In the genomic region with DNA sequence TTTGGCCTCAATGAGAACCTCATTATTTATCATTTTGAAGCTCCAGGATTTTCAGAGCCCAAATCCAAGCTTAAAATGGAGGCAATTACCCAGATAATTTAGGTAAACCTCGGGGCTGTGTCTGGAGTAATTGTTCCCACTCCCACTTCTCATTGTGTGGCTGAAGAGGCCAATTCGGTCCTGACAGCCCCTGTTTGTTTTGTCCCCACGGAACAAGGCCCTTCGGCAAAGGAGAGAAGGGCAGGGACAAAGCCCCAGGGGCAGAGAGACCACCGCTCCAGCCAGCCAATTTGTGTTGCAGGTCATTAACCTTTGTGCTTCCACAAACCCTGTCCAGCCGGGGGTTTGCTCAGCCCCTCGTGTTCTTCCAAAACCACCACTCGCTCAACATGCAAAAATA, we compare ENCODE assay signal across 30 mouse cellular contexts. TPM values are rescaled to one million over a fixed set of nuclear protein-coding genes. Genes with fewer than 3 reads are reported as not detected.
DNase-seq lines count a peak whose midpoint lies in the region; ATAC-seq and TF ChIP-seq lines count a peak whose summit lies in the region.
"Had no signal": no experiment of that assay in that cellular context is flagged by ENCODE, and none has a peak within 500 bp of the region (broad histone marks: within the 10 kb centered on the region; RNA-seq: fewer than 3 reads in every experiment).

No protein-coding gene starts in this region.

- no peak overlapping the region for H3K9ac ChIP-seq in forebrain, embryonic 16.5 days (replicated peaks; ENCODE audit: low read depth, low read length)
- H3K9ac ChIP-seq in midbrain, embryonic 11.5 days (ENCODE audit: low read length), result no peak overlapping the region
- H3K9ac ChIP-seq in midbrain, embryonic 16.5 days (ENCODE audit: low read depth, low read length), result no peak overlapping the region
- no peak overlapping the region for H3K9ac ChIP-seq in stomach, postnatal 0 days (ENCODE audit: low read length)
- H3K9ac ChIP-seq: embryonic facial prominence, embryonic 15.5 days; heart, embryonic 13.5 days; intestine, embryonic 15.5 days; liver, embryonic 14.5 days; neural tube, embryonic 15.5 days had no signal

- 5% methylated on average over 8 of the region's 8 CpGs for WGBS in forebrain, embryonic 10.5 days
- whole genome bisulfite sequencing in forebrain, embryonic 16.5 days, result 6% methylated on average over 8 of the region's 8 CpGs
- WGBS in midbrain, embryonic 11.5 days, result 7% methylated on average over 8 of the region's 8 CpGs
- WGBS in midbrain, embryonic 16.5 days, result 10% methylated on average over 8 of the region's 8 CpGs
- WGBS in embryonic facial prominence, embryonic 10.5 days, result 6% methylated on average over 8 of the region's 8 CpGs
- 26% methylated on average over 8 of the region's 8 CpGs for WGBS in stomach, postnatal 0 days

- H3K27ac ChIP-seq in forebrain, embryonic 10.5 days, result peak overlapping the region; percentile 30; the same call in 1 of the 2 replicates
- no peak overlapping the region for H3K27ac ChIP-seq in forebrain, embryonic 16.5 days (ENCODE audit: low read length)
- no peak overlapping the region for H3K27ac ChIP-seq in midbrain, embryonic 11.5 days (ENCODE audit: low read depth, low read length)
- no peak overlapping the region for H3K27ac ChIP-seq in midbrain, embryonic 16.5 days (ENCODE audit: low read length)
- peak overlapping the region; percentile 70; the same call in 1 of the 2 replicates for H3K27ac ChIP-seq in embryonic facial prominence, embryonic 10.5 days (replicated peaks)
- no peak overlapping the region for H3K27ac ChIP-seq in stomach, postnatal 0 days (replicated peaks)
- H3K27ac ChIP-seq: embryonic facial prominence, embryonic 15.5 days; heart, embryonic 13.5 days; hindbrain, embryonic 10.5 days; hindbrain, postnatal 0 days; intestine, embryonic 15.5 days; layer of hippocampus, adult 2 months; liver, embryonic 14.5 days; macrophage; neural tube, embryonic 15.5 days had no signal

- no peak for ATAC-seq in forebrain, embryonic 16.5 days
- no peak for ATAC-seq in midbrain, embryonic 11.5 days (ENCODE audit: low FRiP score)
- ATAC-seq in midbrain, embryonic 16.5 days, result no peak
- no peak for ATAC-seq in stomach, postnatal 0 days (ENCODE audit: low FRiP score, low TSS enrichment)
- ATAC-seq: activated CD4-positive, CD25-positive, alpha-beta regulatory T cell, adult 4 months; hindbrain, postnatal 0 days; intestine, embryonic 15.5 days had no signal

- no peak for TF ChIP-seq CTCF in stomach, postnatal 0 days (IDR thresholded peaks at IDR 0.05; ENCODE audit: low read depth)

- H3K4me1 ChIP-seq in forebrain, embryonic 10.5 days, result peaks cover 27% of the 10 kb centered on the region
- H3K4me1 ChIP-seq in forebrain, embryonic 16.5 days (replicated peaks; ENCODE audit: control insufficient read depth, insufficient read depth, low read length), result no peaks in the 10 kb centered on the region; the same call in 1 of the 2 replicates
- 0 out of 2 replicates have a peak, but pooled peaks cover 4% of the 10 kb centered on the region for H3K4me1 ChIP-seq in midbrain, embryonic 11.5 days (ENCODE audit: control insufficient read depth, insufficient read depth, low read length)
- H3K4me1 ChIP-seq in midbrain, embryonic 16.5 days (ENCODE audit: control insufficient read depth, insufficient read depth, low read length), result no peaks in the 10 kb centered on the region
- H3K4me1 ChIP-seq in embryonic facial prominence, embryonic 10.5 days, result peaks cover 39% of the 10 kb centered on the region
- H3K4me1 ChIP-seq in stomach, postnatal 0 days (replicated peaks; ENCODE audit: control insufficient read depth, insufficient read depth), result no peaks in the 10 kb centered on the region
- H3K4me1 ChIP-seq: heart, embryonic 13.5 days; intestine, embryonic 15.5 days; neural tube, embryonic 15.5 days had no signal

- no peaks in the 10 kb centered on the region for H3K36me3 ChIP-seq in forebrain, embryonic 10.5 days (replicated peaks)
- no peaks in the 10 kb centered on the region for H3K36me3 ChIP-seq in forebrain, embryonic 16.5 days (ENCODE audit: control insufficient read depth, insufficient read depth)
- H3K36me3 ChIP-seq in midbrain, embryonic 11.5 days (ENCODE audit: control insufficient read depth, insufficient read depth, low read length), result no peaks in the 10 kb centered on the region
- H3K36me3 ChIP-seq in midbrain, embryonic 16.5 days (ENCODE audit: control insufficient read depth, insufficient read depth, low read length), result no peaks in the 10 kb centered on the region
- no peaks in the 10 kb centered on the region for H3K36me3 ChIP-seq in embryonic facial prominence, embryonic 10.5 days (replicated peaks)
- H3K36me3 ChIP-seq in stomach, postnatal 0 days (ENCODE audit: control insufficient read depth, insufficient read depth, low read length), result no peaks in the 10 kb centered on the region
- H3K36me3 ChIP-seq: embryonic facial prominence, embryonic 15.5 days; heart, embryonic 13.5 days; hindbrain, embryonic 10.5 days; intestine, embryonic 15.5 days; neural tube, embryonic 15.5 days had no signal

- no peak for TF ChIP-seq EP300 in stomach, postnatal 0 days (optimal IDR thresholded peaks at IDR 0.05)

- H3K27me3 ChIP-seq in forebrain, embryonic 10.5 days (ENCODE audit: poor library complexity, severe bottlenecking), result peaks cover 93% of the 10 kb centered on the region
- peaks cover 23% of the 10 kb centered on the region for H3K27me3 ChIP-seq in forebrain, embryonic 16.5 days (replicated peaks; ENCODE audit: control insufficient read depth, insufficient read depth, low read length)
- H3K27me3 ChIP-seq in midbrain, embryonic 11.5 days (ENCODE audit: control insufficient read depth, insufficient read depth, low read length), result peaks cover 41% of the 10 kb centered on the region
- H3K27me3 ChIP-seq in midbrain, embryonic 16.5 days (ENCODE audit: control insufficient read depth, insufficient read depth, low read depth, low read length), result peaks cover 37% of the 10 kb centered on the region
- peaks cover 82% of the 10 kb centered on the region for H3K27me3 ChIP-seq in embryonic facial prominence, embryonic 10.5 days (replicated peaks; ENCODE audit: low read depth, poor library complexity, severe bottlenecking)
- peaks cover 6% of the 10 kb centered on the region; the same call in 1 of the 2 replicates for H3K27me3 ChIP-seq in stomach, postnatal 0 days (ENCODE audit: control insufficient read depth, insufficient read depth, low read length)

- H3K4me3 ChIP-seq in forebrain, embryonic 10.5 days, result no peak overlapping the region
- no peak overlapping the region for H3K4me3 ChIP-seq in forebrain, embryonic 16.5 days (replicated peaks; ENCODE audit: low read length)
- H3K4me3 ChIP-seq in midbrain, embryonic 11.5 days (ENCODE audit: low read depth, low read length), result no peak overlapping the region
- H3K4me3 ChIP-seq in midbrain, embryonic 16.5 days (ENCODE audit: low read depth, low read length), result no peak overlapping the region
- no peak overlapping the region for H3K4me3 ChIP-seq in embryonic facial prominence, embryonic 10.5 days
- H3K4me3 ChIP-seq in stomach, postnatal 0 days (ENCODE audit: low read depth, low read length), result no peak overlapping the region
- H3K4me3 ChIP-seq: embryonic facial prominence, embryonic 15.5 days; heart, embryonic 13.5 days; hindbrain, embryonic 10.5 days; intestine, embryonic 15.5 days; layer of hippocampus, adult 2 months; neural tube, embryonic 15.5 days had no signal

- no peaks in the 10 kb centered on the region for H3K9me3 ChIP-seq in forebrain, embryonic 10.5 days
- H3K9me3 ChIP-seq in forebrain, embryonic 16.5 days (ENCODE audit: control insufficient read depth, low read length), result no peaks in the 10 kb centered on the region
- H3K9me3 ChIP-seq in midbrain, embryonic 11.5 days (ENCODE audit: control insufficient read depth, low read length), result no peaks in the 10 kb centered on the region
- no peaks in the 10 kb centered on the region for H3K9me3 ChIP-seq in midbrain, embryonic 16.5 days (replicated peaks; ENCODE audit: control insufficient read depth, low read length, poor library complexity, severe bottlenecking)
- H3K9me3 ChIP-seq in embryonic facial prominence, embryonic 10.5 days, result no peaks in the 10 kb centered on the region
- no peaks in the 10 kb centered on the region for H3K9me3 ChIP-seq in stomach, postnatal 0 days (ENCODE audit: control insufficient read depth, low read length)
- H3K9me3 ChIP-seq: embryonic facial prominence, embryonic 15.5 days; heart, embryonic 13.5 days; hindbrain, embryonic 10.5 days; intestine, embryonic 15.5 days; neural tube, embryonic 15.5 days had no signal

- no peak overlapping the region for H3K4me2 ChIP-seq in forebrain, embryonic 16.5 days (ENCODE audit: low read length)
- no peak overlapping the region for H3K4me2 ChIP-seq in midbrain, embryonic 11.5 days
- H3K4me2 ChIP-seq in midbrain, embryonic 16.5 days (ENCODE audit: low read length), result no peak overlapping the region
- no peak overlapping the region for H3K4me2 ChIP-seq in stomach, postnatal 0 days (replicated peaks; ENCODE audit: low read depth)
- H3K4me2 ChIP-seq: embryonic facial prominence, embryonic 15.5 days; heart, embryonic 13.5 days; intestine, embryonic 15.5 days; neural tube, embryonic 15.5 days had no signal

- peak; percentile 69 for DNase-seq in forebrain, embryonic 10.5 days (ENCODE audit: extremely low spot score, low spot score)
- peak; percentile 81 for DNase-seq in midbrain, embryonic 11.5 days (ENCODE audit: low spot score, missing footprints)
- DNase-seq in embryonic facial prominence, embryonic 10.5 days (ENCODE audit: low spot score), result peak; percentile 60
- DNase-seq in frontal cortex, postnatal 10 days (ENCODE audit: low spot score in 2 of 2), result no peak
- DNase-seq in ovary, adult 18-20 months (ENCODE audit: low spot score), result no peak
- no peak for DNase-seq in stomach, postnatal 0 days (ENCODE audit: low spot score)
- DNase-seq: adrenal gland, adult 2 months; adrenal gland, postnatal 36 days; cerebellum, adult 2 months; cerebellum, postnatal 25 days; heart, postnatal 14 days; kidney, adult 2 months; kidney, postnatal 36 days; left cerebral cortex, postnatal 4 days; liver; lung, adult 2 months; lung, postnatal 10 days; midbrain, embryonic 14.5 days had no signal

RNA-seq across cellular contexts. Expression of a gene that starts 24.4 kb away (rescaled TPM):
- 10.6 and 13.9 TPM in 2 replicates for polyA plus RNA-seq in forebrain, embryonic 10.5 days (2016; fragmentation: Nextera tagmentation; extraction: Ambion mirVana)
- polyA plus RNA-seq in forebrain, embryonic 16.5 days (2015; fragmentation: Nextera tagmentation; extraction: Ambion mirVana), result 2.1 and 3.0 TPM in 2 replicates
- 1.3 and 1.4 TPM in 2 replicates for polyA plus RNA-seq in midbrain, embryonic 11.5 days (2014; fragmentation: Nextera tagmentation; extraction: Ambion mirVana)
- polyA plus RNA-seq in midbrain, embryonic 16.5 days (2015; fragmentation: Nextera tagmentation; extraction: Ambion mirVana), result 2.4 and 3.4 TPM in 2 replicates
- 58.3 and 64.8 TPM in 2 replicates for polyA plus RNA-seq in embryonic facial prominence, embryonic 10.5 days (2016; fragmentation: Nextera tagmentation; extraction: Ambion mirVana)
- 6.8 and 7.5 TPM in 2 replicates for polyA plus RNA-seq in stomach, postnatal 0 days (2015; fragmentation: Nextera tagmentation; extraction: Ambion mirVana)
- polyA plus RNA-seq: activated CD4-positive, CD25-positive, alpha-beta regulatory T cell, adult 4 months; macrophage had no signal

Comparison
In these comparisons a context has a peak if more than half of its experiments do, and no peak if none do; other contexts are left out.
1. H3K27ac ChIP-seq: peak in forebrain, embryonic 10.5 days (single experiment) and embryonic facial prominence, embryonic 10.5 days (single experiment); none in forebrain, embryonic 16.5 days (single experiment), midbrain, embryonic 11.5 days (single experiment), midbrain, embryonic 16.5 days (single experiment) and stomach, postnatal 0 days (single experiment).
2. DNase-seq: peak in forebrain, embryonic 10.5 days (single experiment), midbrain, embryonic 11.5 days (single experiment) and embryonic facial prominence, embryonic 10.5 days (single experiment); none in frontal cortex, postnatal 10 days (0 of 2), ovary, adult 18-20 months (single experiment) and stomach, postnatal 0 days (single experiment).